23 mouse cellular contexts compared by ENCODE assay signal in genomic region chr11:76083941-76084367, GRCm38 (mm10). TPM values are rescaled to one million over a fixed set of nuclear protein-coding genes. Genes with fewer than 3 reads are reported as not detected.
DNase-seq lines count a peak whose midpoint lies in the region; ATAC-seq lines count a peak whose summit lies in the region.
"Had no signal": no experiment of that assay in that cellular context is flagged by ENCODE, and none has a peak within 500 bp of the region (broad histone marks: within the 10 kb centered on the region; RNA-seq: fewer than 3 reads in every experiment).

No protein-coding gene starts in this region.

- no peak overlapping the region for H3K4me3 ChIP-seq in neural tube, embryonic 15.5 days (replicated peaks)
- H3K4me3 ChIP-seq: embryonic facial prominence, embryonic 12.5 days; forebrain, embryonic 15.5 days; heart, embryonic 13.5 days; layer of hippocampus, adult 2 months; liver, embryonic 13.5 days; lung, embryonic 15.5 days; midbrain, embryonic 12.5 days; neural tube, embryonic 13.5 days had no signal

- H3K27me3 ChIP-seq in neural tube, embryonic 15.5 days (replicated peaks): no peaks in the 10 kb centered on the region
- H3K27me3 ChIP-seq: embryonic facial prominence, embryonic 12.5 days; forebrain, embryonic 15.5 days; heart, embryonic 13.5 days; liver, embryonic 13.5 days; lung, embryonic 15.5 days; midbrain, embryonic 12.5 days; neural tube, embryonic 13.5 days had no signal

- no peak overlapping the region for H3K9ac ChIP-seq in neural tube, embryonic 15.5 days (replicated peaks)
- H3K9ac ChIP-seq: embryonic facial prominence, embryonic 12.5 days; forebrain, embryonic 15.5 days; heart, embryonic 13.5 days; liver, embryonic 13.5 days; lung, embryonic 15.5 days; midbrain, embryonic 12.5 days; neural tube, embryonic 13.5 days had no signal

- WGBS in neural tube, embryonic 15.5 days: 34% methylated on average over 3 of the region's 3 CpGs

- H3K36me3 ChIP-seq in neural tube, embryonic 15.5 days: peaks cover 50% of the 10 kb centered on the region

- H3K4me1 ChIP-seq in neural tube, embryonic 15.5 days: no peaks in the 10 kb centered on the region
- H3K4me1 ChIP-seq: forebrain, embryonic 15.5 days; liver, embryonic 13.5 days; lung, embryonic 15.5 days; midbrain, embryonic 12.5 days; neural tube, embryonic 13.5 days had no signal

- DNase-seq in neural tube, embryonic 10.5 days (ENCODE audit: extremely low spot score, low spot score): peak; percentile 33
- DNase-seq in embryo, embryonic 10.5 days (ENCODE audit: low spot score): peak; percentile 67
- peak; percentile 75 for DNase-seq in forelimb bud, embryonic 11.5 days (ENCODE audit: low read depth, low spot score)
- no peak for DNase-seq in layer of hippocampus, postnatal 14 days (ENCODE audit: low spot score in 2 of 2)
- DNase-seq in c-Kit-positive CD71-positive TER-119-positive erythroid progenitor cells, embryonic 14.5 days (ENCODE audit: low spot score): no peak
- no peak for DNase-seq in cerebellum, adult 11-12 months
- DNase-seq: adrenal gland, adult 2 months; cerebellum, adult 11 months; cerebellum, postnatal 14 days; heart, postnatal 4 days; kidney, adult 2 months; kidney, postnatal 10 days; liver, embryonic 13.5 days; thymus, postnatal 4 days had no signal

- H3K27ac ChIP-seq in neural tube, embryonic 15.5 days (replicated peaks): no peak overlapping the region
- H3K27ac ChIP-seq: forebrain, embryonic 15.5 days; heart, embryonic 13.5 days; layer of hippocampus, adult 2 months; liver, embryonic 13.5 days; lung, embryonic 15.5 days; macrophage; midbrain, embryonic 12.5 days; neural tube, embryonic 13.5 days had no signal

- H3K4me2 ChIP-seq in neural tube, embryonic 15.5 days: no peak overlapping the region
- H3K4me2 ChIP-seq: embryonic facial prominence, embryonic 12.5 days; forebrain, embryonic 15.5 days; heart, embryonic 13.5 days; liver, embryonic 13.5 days; lung, embryonic 15.5 days; midbrain, embryonic 12.5 days; neural tube, embryonic 13.5 days had no signal

- no peaks in the 10 kb centered on the region for H3K9me3 ChIP-seq in neural tube, embryonic 15.5 days (replicated peaks)
- H3K9me3 ChIP-seq: embryonic facial prominence, embryonic 12.5 days; forebrain, embryonic 15.5 days; heart, embryonic 13.5 days; liver, embryonic 13.5 days; lung, embryonic 15.5 days; midbrain, embryonic 12.5 days; neural tube, embryonic 13.5 days had no signal

- ATAC-seq in neural tube, embryonic 15.5 days (ENCODE audit: low FRiP score): no peak
- ATAC-seq: forebrain, embryonic 15.5 days had no signal

RNA-seq across cellular contexts. Expression of gene Rflnb, which starts 56.4 kb away (rescaled TPM):
- 12.6 and 19.1 TPM in 2 replicates for polyA plus RNA-seq in neural tube, embryonic 15.5 days (2015; fragmentation: Nextera tagmentation; extraction: Ambion mirVana)
- total RNA-seq in layer of hippocampus, postnatal 14 days (2021): 10 to 100 TPM; 12.9 to 15.6 TPM

Comparison
In these comparisons a context has a peak if more than half of its experiments do, and no peak if none do; other contexts are left out.
1. DNase-seq: peak in neural tube, embryonic 10.5 days (single experiment), embryo, embryonic 10.5 days (single experiment) and forelimb bud, embryonic 11.5 days (single experiment); none in layer of hippocampus, postnatal 14 days (0 of 2), c-Kit-positive CD71-positive TER-119-positive erythroid progenitor cells, embryonic 14.5 days (single experiment) and cerebellum, adult 11-12 months (single experiment).